Mouse (Mus musculus) c-Kit-positive CD71-positive TER-119-negative erythroid progenitor cells, embryonic 14.5 days (primary cell): ENCODE measurements around the gene Rgs17.
"Not testable (repeated sequence)": the region's sequence is repeated elsewhere in the genome, so short reads cannot be mapped to it uniquely, and the experiment has no call there.

Experiments
- DNase-seq: peaks from one replicate; pipeline ENCODE4 v3.0.0-alpha.2; 2013; ENCODE audit warnings: low read depth

Rgs17 gene

GRCm38 (mm10) chr10:5922294-5922828 lies at the start of gene Rgs17:
Gene Rgs17, minus strand, starts transcription at chr10:5922400.
- no peak for DNase-seq

DNA sequence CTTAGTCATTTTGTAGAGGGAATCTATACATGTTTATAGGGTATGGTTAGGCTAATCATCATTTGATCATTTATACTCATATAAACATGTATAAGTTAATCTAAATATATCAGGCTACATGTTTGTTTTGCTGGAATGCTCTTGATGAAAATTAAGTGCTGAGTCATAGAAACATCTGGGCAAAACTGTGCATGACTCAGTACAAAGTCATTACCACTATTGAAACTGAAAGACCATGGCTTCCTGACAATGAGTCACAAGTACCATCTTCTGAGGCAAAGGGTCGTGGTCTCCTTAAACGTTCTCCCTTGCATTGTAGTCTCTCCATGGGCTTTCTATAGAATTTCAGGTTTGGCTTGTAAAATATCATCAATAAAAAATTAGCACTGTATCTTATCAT lies 45.5 kb upstream of the Rgs17 start:
- no peak for DNase-seq

DNA sequence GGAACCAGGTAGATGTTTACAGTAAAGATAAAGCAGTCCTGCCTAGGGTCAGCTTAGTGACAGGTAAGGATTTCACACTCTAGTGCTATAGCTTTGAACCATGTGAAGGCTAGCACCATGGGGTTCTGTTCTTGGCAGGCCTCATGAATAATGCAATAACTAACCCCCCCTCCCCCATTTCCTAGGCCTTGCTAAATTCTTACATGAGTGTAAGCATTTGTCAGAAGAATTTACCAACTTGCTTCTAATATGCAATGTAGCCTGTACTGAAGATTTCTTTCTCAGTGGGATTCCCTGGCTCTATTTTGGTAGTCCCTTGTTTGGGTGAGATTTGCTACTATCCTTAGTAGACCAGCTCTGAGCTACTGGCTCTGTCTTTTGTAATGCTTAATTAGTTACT lies 31.6 kb upstream of the Rgs17 start:
- DNase-seq = not testable (repeated sequence)

DNA sequence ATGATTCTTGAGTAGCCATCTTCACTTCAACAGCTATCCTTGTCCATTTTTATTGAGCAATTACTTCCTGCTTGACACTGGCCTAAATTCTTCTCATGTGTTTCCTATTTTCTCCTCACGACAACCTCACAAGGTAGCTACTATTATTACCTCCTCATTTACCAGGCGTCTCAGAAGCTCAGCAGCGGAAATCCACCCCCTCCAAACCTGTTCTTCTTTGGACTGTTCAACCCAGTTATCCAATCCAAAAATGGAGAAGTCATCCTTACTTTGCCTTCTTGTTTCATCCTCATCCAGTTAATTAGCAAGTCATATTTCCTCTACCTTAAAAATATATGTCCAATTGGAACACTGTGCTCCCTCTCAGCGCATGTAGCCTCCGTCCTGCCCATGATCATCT lies 2.1 kb upstream of the Rgs17 start:
- no peak for DNase-seq

DNA sequence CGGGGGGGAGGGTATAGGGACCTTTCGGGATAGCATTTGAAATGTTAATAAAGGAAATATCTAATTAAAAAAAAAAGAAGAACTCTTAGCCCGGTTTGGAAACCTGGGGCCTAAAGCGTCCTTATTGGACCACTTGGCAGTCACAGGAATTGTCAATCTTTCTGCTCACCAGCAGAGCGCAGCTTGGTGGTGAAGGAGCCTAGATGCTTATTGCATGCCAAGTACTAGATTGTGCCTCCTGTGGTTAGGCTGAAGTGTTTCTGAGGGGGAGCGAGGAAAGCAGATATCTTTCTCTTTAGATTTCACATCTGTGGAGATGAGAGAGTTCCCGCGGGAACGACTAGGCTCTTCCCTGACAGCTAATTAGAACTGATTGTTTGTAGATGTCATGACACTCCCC lies 896 bp upstream of the Rgs17 start:
- no peak for DNase-seq

DNA sequence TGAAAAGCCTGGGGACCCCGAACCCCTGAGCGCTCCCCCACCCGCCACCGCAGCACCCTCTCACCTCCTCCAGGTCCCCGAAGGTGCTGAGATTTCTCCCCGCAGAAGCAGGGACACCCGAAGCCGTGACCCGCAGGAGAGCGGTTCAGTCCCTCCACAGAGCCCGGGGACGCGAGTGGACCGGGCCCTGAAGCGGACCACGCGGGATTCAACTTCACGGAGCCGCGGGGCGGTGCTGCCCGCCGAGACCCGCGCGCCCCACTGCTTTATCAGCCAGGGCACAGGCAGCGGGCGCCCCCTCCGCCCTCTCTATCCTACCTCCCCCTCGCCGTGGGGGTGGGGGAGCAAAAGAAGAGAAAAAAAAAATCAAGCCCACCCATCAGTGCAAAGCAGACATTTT lies 429 bp downstream of the Rgs17 start:
- DNase-seq = no peak

DNA sequence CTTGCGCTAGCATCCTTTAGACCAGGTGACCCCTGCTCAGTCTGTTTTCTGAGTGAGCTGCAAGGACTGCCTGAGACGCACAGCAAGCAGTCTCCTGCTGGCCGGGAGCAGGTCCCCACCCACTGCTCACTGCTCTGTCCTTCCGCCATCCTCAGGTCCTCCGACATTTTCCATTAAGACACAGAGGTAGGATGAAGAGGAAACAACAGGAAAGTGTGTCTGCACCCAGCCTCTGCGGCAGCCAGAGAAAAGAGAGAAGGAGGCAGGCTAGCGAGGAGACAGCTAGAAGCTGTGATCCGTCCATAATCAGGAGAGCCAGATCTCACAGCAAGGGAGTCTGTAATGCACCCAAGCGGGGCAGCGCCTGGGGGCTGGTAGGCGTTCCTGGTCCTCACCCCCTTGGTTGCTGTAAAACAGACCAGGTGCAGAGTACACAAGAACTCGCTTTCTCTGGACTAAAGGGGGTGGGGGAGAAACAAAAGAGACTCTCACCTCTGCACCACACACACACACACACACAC lies 1.1 kb downstream of the Rgs17 start:
- DNase-seq = no peak

DNA sequence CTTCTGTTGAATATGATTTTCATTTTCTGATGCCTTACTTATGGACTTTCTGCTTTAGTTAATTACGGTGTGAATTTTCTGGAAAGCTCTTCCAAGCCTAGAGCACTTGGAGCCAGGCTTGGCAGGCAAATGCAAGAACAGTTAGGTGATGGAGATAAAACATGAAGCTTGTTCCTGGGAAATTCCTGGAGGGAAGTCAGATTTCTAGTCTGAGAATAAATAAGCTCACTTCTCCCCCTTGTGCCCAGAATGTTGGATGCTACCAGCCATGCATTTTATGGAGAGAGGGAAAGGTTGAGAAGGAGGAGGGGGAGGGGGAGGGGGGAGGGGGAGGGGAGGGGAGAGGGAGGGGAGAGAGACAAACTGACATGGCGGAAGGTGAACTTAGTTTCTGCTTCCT lies 17.8 kb downstream of the Rgs17 start:
- DNase-seq = no peak

- DNase-seq = no peak
These were observed 20.4 kb downstream of the Rgs17 start for GRCm38 (mm10) chr10:5901777-5902176.

GRCm38 (mm10) chr10:5900731-5901130 lies 21.5 kb downstream of the Rgs17 start:
- no peak for DNase-seq

GRCm38 (mm10) chr10:5877106-5877505 lies 45.1 kb downstream of the Rgs17 start:
- DNase-seq = no peak

- no peak for DNase-seq
These were observed 51.1 kb downstream of the Rgs17 start for GRCm38 (mm10) chr10:5871081-5871480.

DNA sequence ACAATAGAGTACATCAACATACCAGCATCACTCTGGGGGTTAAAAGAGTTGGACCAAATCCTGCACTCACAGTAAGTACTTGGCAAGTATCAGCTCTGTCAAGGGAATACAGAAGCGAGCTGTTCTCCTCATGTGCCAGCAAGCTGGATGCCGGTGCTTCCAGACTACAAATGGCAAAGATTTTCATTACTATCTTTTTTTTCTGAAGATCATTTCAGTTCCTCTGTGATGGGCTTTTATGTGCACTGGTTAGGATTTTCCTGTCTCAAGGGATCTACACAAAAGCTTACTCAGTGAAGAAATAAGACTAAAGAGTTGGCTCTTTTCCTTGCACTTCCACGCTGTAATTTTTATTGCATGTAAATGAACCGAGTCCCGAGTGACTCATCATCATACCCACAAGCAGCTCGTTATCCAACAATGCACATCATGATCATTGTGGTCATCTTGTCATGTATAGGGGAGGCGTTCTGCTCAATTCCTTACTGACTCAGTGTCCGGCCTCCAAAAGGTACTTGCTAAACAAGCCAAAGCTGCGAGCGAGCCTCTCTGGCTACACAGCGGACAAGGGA lies 54.1 kb downstream of the Rgs17 start:
- DNase-seq = no peak

- DNase-seq = no peak
These were observed 56.2 kb downstream of the Rgs17 start for GRCm38 (mm10) chr10:5865996-5866395.

DNA sequence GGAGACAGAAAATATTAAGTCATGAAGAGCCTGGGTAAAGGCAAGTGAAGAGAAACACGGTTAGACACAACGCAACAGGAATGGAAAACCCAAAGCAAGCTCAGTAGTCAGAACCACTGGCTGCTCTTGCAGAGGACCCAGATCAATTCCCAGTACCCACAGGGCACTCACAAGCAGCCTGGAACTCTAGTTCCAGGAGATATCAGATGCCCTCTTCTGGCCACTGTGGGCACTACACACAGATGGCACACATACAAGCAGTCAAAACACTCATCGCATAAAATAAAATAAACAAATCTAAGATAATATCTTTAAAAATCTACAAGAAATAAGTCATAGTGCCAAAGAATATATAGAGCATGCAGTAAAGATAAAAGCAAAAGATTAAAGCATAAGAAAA lies 59.5 kb downstream of the Rgs17 start:
- DNase-seq = no peak

GRCm38 (mm10) chr10:5860849-5861248 lies 61.4 kb downstream of the Rgs17 start:
- no peak for DNase-seq

GRCm38 (mm10) chr10:5859729-5860128 lies 62.5 kb downstream of the Rgs17 start:
- peak; percentile 13 for DNase-seq

GRCm38 (mm10) chr10:5857996-5858549 lies 64.1 kb downstream of the Rgs17 start:
- DNase-seq = no peak

- no peak for DNase-seq
These were observed 68.8 kb downstream of the Rgs17 start for GRCm38 (mm10) chr10:5853290-5853868.

GRCm38 (mm10) chr10:5846939-5847338 lies 75.3 kb downstream of the Rgs17 start:
- DNase-seq = no peak

DNA sequence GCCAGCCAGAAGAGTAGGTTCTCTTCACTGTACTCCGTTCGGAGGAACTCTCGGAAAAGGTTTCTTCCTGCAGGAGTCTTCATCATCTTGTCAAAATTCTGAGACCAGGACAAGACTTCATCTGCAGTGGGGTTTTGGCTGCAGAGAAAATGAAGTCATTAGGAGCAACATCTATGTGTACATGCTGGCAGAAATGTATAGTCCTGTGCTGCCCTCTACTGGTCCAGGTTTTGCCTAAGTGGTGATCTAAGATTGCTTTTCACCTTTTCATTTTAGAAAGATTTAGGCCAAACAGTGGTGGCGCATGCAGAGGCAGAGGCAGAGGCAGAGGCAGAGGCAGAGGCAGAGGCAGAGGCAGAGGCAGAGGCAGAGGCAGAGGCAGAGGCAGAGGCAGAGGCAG lies 80.8 kb downstream of the Rgs17 start:
- DNase-seq = peak; percentile 55

DNA sequence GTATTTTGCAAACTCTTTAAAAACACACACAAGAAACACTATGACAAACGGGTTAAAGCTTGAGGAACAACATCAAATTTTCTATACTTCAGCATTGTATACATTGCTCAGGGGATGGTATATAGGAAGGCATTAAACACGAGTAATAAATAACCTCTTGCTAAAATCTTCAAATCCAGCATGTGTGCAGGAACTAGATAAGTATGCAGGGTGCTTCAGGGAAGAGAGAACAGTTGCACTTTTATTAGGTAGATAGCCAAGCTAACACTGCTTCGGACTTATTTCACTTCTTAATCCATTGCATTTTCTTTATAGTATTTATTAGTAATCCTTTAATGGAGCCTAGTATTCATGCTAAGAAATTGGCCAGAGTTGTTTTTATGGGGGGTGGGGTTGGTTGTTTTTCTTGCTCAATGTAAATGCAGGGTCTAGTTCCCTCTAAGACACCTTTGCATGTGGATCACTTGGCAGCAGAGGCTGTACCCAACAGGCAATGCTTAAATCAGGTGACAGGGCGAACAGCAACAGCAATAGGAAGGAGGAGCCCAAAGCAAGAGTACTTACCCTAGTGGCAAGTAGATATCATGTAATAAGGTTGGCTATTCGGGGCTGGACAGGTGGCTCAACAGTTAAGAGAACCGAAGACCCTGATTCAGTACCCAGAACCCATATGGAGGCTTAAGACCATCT lies 95.7 kb downstream of the Rgs17 start:
- no peak for DNase-seq

GRCm38 (mm10) chr10:5824779-5825178 lies 97.4 kb downstream of the Rgs17 start:
- no peak for DNase-seq
